Mouse (Mus musculus): ENCODE measurements around the gene Ablim2. TPM values are rescaled to one million over a fixed set of nuclear protein-coding genes. Genes with fewer than 3 reads are reported as not detected.

Ablim2 gene
- polyA plus RNA-seq, 1 experiment: 5.1 TPM

GRCm38 (mm10) chr5:35907633-35908426 is 150.2 kb downstream of the Ablim2 start:
- peaks cover 2% of the 10 kb centered on the region; the same call in 1 of the 2 replicates for H3K4me1 ChIP-seq (ENCODE audit: control insufficient read depth, insufficient read depth, insufficient read length)
- TF ChIP-seq POLR2A (IDR thresholded peaks at IDR 0.05; ENCODE audit: low read depth, low read length): no peak
- no peak for TF ChIP-seq CTCF (IDR thresholded peaks at IDR 0.05; ENCODE audit: extremely low read depth, insufficient read depth, insufficient read length, insufficient replicate concordance)
- no peaks in the 10 kb centered on the region for H3K36me3 ChIP-seq (ENCODE audit: control insufficient read depth, insufficient read depth, low read length)
- DNase-seq (ENCODE audit: low read depth in 1 of 2, low spot score in 2 of 2): no peak
- no peaks in the 10 kb centered on the region for H3K27me3 ChIP-seq (ENCODE audit: control insufficient read depth, insufficient read depth, low read length)
- H3K27ac ChIP-seq (ENCODE audit: insufficient read depth, low read length): no peak overlapping the region
- WGBS: 63% methylated on average over 15 of the region's 15 CpGs
- no peak overlapping the region for H3K4me3 ChIP-seq (ENCODE audit: extremely low read depth, insufficient read depth, insufficient read length)

GRCm38 (mm10) chr5:35908626-35909443 is 151.2 kb downstream of the Ablim2 start:
- DNase-seq (ENCODE audit: low read depth in 1 of 2, low spot score in 2 of 2): no peak
- no peaks in the 10 kb centered on the region for H3K27me3 ChIP-seq (ENCODE audit: control insufficient read depth, insufficient read depth, low read length)
- TF ChIP-seq POLR2A (IDR thresholded peaks at IDR 0.05; ENCODE audit: low read depth, low read length) (no peak), CTCF (IDR thresholded peaks at IDR 0.05; ENCODE audit: extremely low read depth, insufficient read depth, insufficient read length, insufficient replicate concordance) (no peak)
- 62% methylated on average over 13 of the region's 13 CpGs for WGBS
- peak overlapping the region; percentile 1; the same call in 1 of the 2 replicates for H3K27ac ChIP-seq (ENCODE audit: insufficient read depth, low read length)
- H3K4me1 ChIP-seq (ENCODE audit: control insufficient read depth, insufficient read depth, insufficient read length): peaks cover 2% of the 10 kb centered on the region; the same call in 1 of the 2 replicates
- no peak overlapping the region for H3K4me3 ChIP-seq (ENCODE audit: extremely low read depth, insufficient read depth, insufficient read length)
- no peaks in the 10 kb centered on the region for H3K36me3 ChIP-seq (ENCODE audit: control insufficient read depth, insufficient read depth, low read length)

DNA sequence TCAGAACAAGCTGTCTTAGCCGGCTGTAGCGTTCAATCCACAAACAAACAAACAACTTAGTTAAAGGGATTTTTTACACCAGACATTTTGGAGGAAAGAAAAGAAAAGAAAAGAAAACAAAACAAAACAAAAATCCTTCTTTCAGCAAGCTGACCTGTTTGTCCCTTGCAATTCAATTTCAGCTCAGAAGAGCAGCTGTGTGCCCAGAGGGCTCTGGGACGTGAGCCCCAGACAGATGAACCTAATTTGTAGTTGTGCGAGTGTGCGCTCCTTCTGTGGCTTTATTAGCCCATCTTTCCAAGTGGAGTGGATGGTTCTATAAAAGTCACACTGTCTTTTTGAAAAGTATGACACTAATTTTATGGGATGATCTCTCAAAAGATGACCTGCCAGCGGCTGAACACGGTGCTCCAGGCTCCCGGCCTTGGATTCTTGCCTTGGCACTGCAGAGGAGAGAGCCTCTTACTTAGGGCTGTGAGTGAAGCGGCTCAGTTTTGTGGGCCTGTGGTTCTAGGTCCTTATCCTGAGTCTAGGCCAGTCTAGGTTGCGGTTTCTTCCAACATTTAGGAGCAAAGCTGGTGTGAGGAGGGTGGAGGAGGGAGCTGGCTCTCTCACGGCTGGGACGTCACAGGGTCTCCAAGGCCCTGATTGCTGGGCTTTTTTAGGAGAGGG is 158.1 kb downstream of the Ablim2 start:
- TF ChIP-seq CTCF (IDR thresholded peaks at IDR 0.05; ENCODE audit: extremely low read depth, insufficient read depth, insufficient read length, insufficient replicate concordance): no peak
- TF ChIP-seq POLR2A (IDR thresholded peaks at IDR 0.05; ENCODE audit: low read depth, low read length): no peak
- Histone ChIP-seq H3K27ac (ENCODE audit: insufficient read depth, low read length) (no peak overlapping the region), H3K36me3 (ENCODE audit: control insufficient read depth, insufficient read depth, low read length) (no peaks in the 10 kb centered on the region), H3K4me3 (ENCODE audit: extremely low read depth, insufficient read depth, insufficient read length) (no peak overlapping the region), H3K27me3 (ENCODE audit: control insufficient read depth, insufficient read depth, low read length) (no peaks in the 10 kb centered on the region), H3K4me1 (ENCODE audit: control insufficient read depth, insufficient read depth, insufficient read length) (no peaks in the 10 kb centered on the region)
- no peak for DNase-seq (ENCODE audit: low read depth in 1 of 2, low spot score in 2 of 2)
- 93% methylated on average over 12 of the region's 12 CpGs for WGBS

- no peaks in the 10 kb centered on the region for H3K36me3 ChIP-seq (ENCODE audit: control insufficient read depth, insufficient read depth, low read length)
- 79% methylated on average over 5 of the region's 5 CpGs for WGBS
- H3K27ac ChIP-seq (ENCODE audit: insufficient read depth, low read length): no peak overlapping the region
- no peaks in the 10 kb centered on the region for H3K4me1 ChIP-seq (ENCODE audit: control insufficient read depth, insufficient read depth, insufficient read length)
- no peak for TF ChIP-seq POLR2A (IDR thresholded peaks at IDR 0.05; ENCODE audit: low read depth, low read length)
- no peak for TF ChIP-seq CTCF (IDR thresholded peaks at IDR 0.05; ENCODE audit: extremely low read depth, insufficient read depth, insufficient read length, insufficient replicate concordance)
- DNase-seq (ENCODE audit: low read depth in 1 of 2, low spot score in 2 of 2): no peak
- H3K27me3 ChIP-seq (ENCODE audit: control insufficient read depth, insufficient read depth, low read length): no peaks in the 10 kb centered on the region
- no peak overlapping the region for H3K4me3 ChIP-seq (ENCODE audit: extremely low read depth, insufficient read depth, insufficient read length)
Observed at GRCm38 (mm10) chr5:35916666-35917065, 159.0 kb downstream of the Ablim2 start.

GRCm38 (mm10) chr5:35918387-35918786 is 160.7 kb downstream of the Ablim2 start:
- Histone ChIP-seq H3K4me1 (ENCODE audit: control insufficient read depth, insufficient read depth, insufficient read length) (no peaks in the 10 kb centered on the region), H3K27me3 (ENCODE audit: control insufficient read depth, insufficient read depth, low read length) (no peaks in the 10 kb centered on the region), H3K4me3 (ENCODE audit: extremely low read depth, insufficient read depth, insufficient read length) (no peak overlapping the region), H3K36me3 (ENCODE audit: control insufficient read depth, insufficient read depth, low read length) (no peaks in the 10 kb centered on the region), H3K27ac (ENCODE audit: insufficient read depth, low read length) (no peak overlapping the region)
- TF ChIP-seq POLR2A (IDR thresholded peaks at IDR 0.05; ENCODE audit: low read depth, low read length) (no peak), CTCF (IDR thresholded peaks at IDR 0.05; ENCODE audit: extremely low read depth, insufficient read depth, insufficient read length, insufficient replicate concordance) (no peak)
- WGBS: 75% methylated on average over 8 of the region's 8 CpGs
- no peak for DNase-seq (ENCODE audit: low read depth in 1 of 2, low spot score in 2 of 2)

DNA sequence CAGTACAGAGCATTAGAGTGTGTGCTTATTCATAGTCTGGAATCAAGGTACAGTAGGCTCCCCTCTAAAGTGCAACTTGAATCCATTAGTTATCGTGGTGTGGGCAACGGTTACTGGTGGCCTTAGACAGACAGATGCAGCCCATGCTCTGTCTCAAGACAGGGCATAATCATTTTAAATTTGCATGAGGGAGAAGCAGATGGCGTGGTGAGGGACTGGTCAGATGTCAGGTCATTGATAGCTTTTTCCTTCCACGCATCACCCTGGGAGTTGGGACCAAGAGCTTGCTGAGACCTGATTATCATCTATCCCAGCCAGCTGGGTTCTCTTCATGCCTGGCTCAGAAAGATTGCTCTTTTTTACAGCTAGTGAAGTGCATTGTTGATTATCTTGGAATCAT is 162.4 kb downstream of the Ablim2 start:
- no peak for DNase-seq (ENCODE audit: low read depth in 1 of 2, low spot score in 2 of 2)
- Histone ChIP-seq H3K4me3 (ENCODE audit: extremely low read depth, insufficient read depth, insufficient read length) (no peak overlapping the region), H3K27me3 (ENCODE audit: control insufficient read depth, insufficient read depth, low read length) (no peaks in the 10 kb centered on the region), H3K27ac (ENCODE audit: insufficient read depth, low read length) (no peak overlapping the region), H3K36me3 (ENCODE audit: control insufficient read depth, insufficient read depth, low read length) (no peaks in the 10 kb centered on the region), H3K4me1 (ENCODE audit: control insufficient read depth, insufficient read depth, insufficient read length) (no peaks in the 10 kb centered on the region)
- WGBS: 88% methylated on average over 4 of the region's 4 CpGs
- TF ChIP-seq POLR2A (IDR thresholded peaks at IDR 0.05; ENCODE audit: low read depth, low read length): no peak
- no peak for TF ChIP-seq CTCF (IDR thresholded peaks at IDR 0.05; ENCODE audit: extremely low read depth, insufficient read depth, insufficient read length, insufficient replicate concordance)

Measured in spleen, adult 2 months (tissue).